Mouse (Mus musculus) liver, embryonic 16.5 days (tissue): Measurements from ENCODE around the gene Egflam. TPM values are rescaled to one million over a fixed set of nuclear protein-coding genes. Genes with fewer than 3 reads are reported as not detected.

ENCODE experiments used
- ATAC-seq: fragments of 200-750 bp; cut with Nextera tagmentation; 2 replicates; pipeline ENCODE4 v1.8.0; 2017; ENCODE audit warnings: low read depth, mild to moderate bottlenecking, moderate number of reproducible peaks, moderate library complexity
- H3K27ac ChIP-seq: fragments of 300-500 bp; sonication (generic); 2 replicates; pipeline ENCODE4 v1.5.1; 2014; ENCODE audit warnings: mild to moderate bottlenecking, low read length
- H3K27me3 ChIP-seq: fragments of 300-500 bp; sonication (generic); 2 replicates; pipeline ENCODE4 v1.6.1; 2014; ENCODE audit warnings: low read depth, low read length, mixed read lengths; ENCODE audit not compliant: control insufficient read depth, insufficient read depth
- H3K36me3 ChIP-seq: fragments of 300-500 bp; sonication (generic); 2 replicates; pipeline ENCODE4 v1.6.1; 2014; ENCODE audit warnings: mild to moderate bottlenecking; ENCODE audit not compliant: control insufficient read depth, insufficient read depth
- H3K4me1 ChIP-seq: fragments of 300-500 bp; sonication (generic); 2 replicates; pipeline ENCODE4 v1.6.1; 2014; ENCODE audit warnings: low read depth, low read length, mixed read lengths; ENCODE audit not compliant: control insufficient read depth
- H3K4me2 ChIP-seq: fragments of 300-500 bp; sonication (generic); 2 replicates; pipeline ENCODE4 v1.6.1; 2014; ENCODE audit warnings: low read depth, low read length, mixed read lengths
- H3K4me3 ChIP-seq: fragments of 300-500 bp; sonication (generic); 2 replicates; pipeline ENCODE4 v1.5.1; 2014; ENCODE audit warnings: low read depth, mild to moderate bottlenecking, low read length
- H3K9ac ChIP-seq: fragments of 300-500 bp; sonication (generic); 2 replicates; pipeline ENCODE4 v1.6.1; 2014; ENCODE audit warnings: low read depth, low read length
- H3K9me3 ChIP-seq: fragments of 300-500 bp; sonication (generic); replicated peaks from 2 replicates; pipeline ENCODE4 v1.6.1; 2016; ENCODE audit warnings: low read length; ENCODE audit not compliant: control insufficient read depth
- whole genome bisulfite sequencing: fragments of 180-500 bp; shearing (Covaris S2); extraction: QIAGEN DNeasy Blood & Tissue Kit; methylation state at CpG from one replicate; pipeline ENCODE4 v1.1.7; 2014; ENCODE audit not compliant: insufficient replicate concordance; 5-methylcytosine and 5-hydroxymethylcytosine counted together
- polyA plus RNA-seq: library from polyadenylated mRNA; unstranded; fragments of >200 nt; fragmentation: Nextera tagmentation; extraction: Ambion mirVana; gene quantifications from 2 replicates; pipeline ENCODE4 v1.2.1, GENCODE M21; 2015

Egflam gene
- polyA plus RNA-seq, 1 experiment from 2014 or later, result 0.90 TPM

GRCm38 (mm10) chr15:7198816-7199215 lies 199.4 kb downstream of the Egflam start:
- H3K4me2 ChIP-seq, result no peak overlapping the region
- no peak overlapping the region for H3K27ac ChIP-seq
- no peak overlapping the region for H3K4me3 ChIP-seq
- H3K9ac ChIP-seq, result no peak overlapping the region
- no peaks in the 10 kb centered on the region for H3K9me3 ChIP-seq
- no peaks in the 10 kb centered on the region for H3K4me1 ChIP-seq
- H3K27me3 ChIP-seq, result no peaks in the 10 kb centered on the region
- no peaks in the 10 kb centered on the region for H3K36me3 ChIP-seq
- ATAC-seq, result no peak
- 39% methylated on average over 2 of the region's 2 CpGs for WGBS

GRCm38 (mm10) chr15:7197652-7198445 lies 200.3 kb downstream of the Egflam start:
- 49% methylated on average over 3 of the region's 3 CpGs for WGBS
- Histone ChIP-seq H3K4me1 (no peaks in the 10 kb centered on the region), H3K9me3 (no peaks in the 10 kb centered on the region), H3K36me3 (no peaks in the 10 kb centered on the region), H3K27me3 (no peaks in the 10 kb centered on the region), H3K27ac (no peak overlapping the region), H3K4me2 (no peak overlapping the region), H3K4me3 (no peak overlapping the region), H3K9ac (no peak overlapping the region)
- no peak for ATAC-seq

- no peak overlapping the region for H3K27ac ChIP-seq
- H3K9me3 ChIP-seq, result no peaks in the 10 kb centered on the region
- no peaks in the 10 kb centered on the region for H3K4me1 ChIP-seq
- H3K36me3 ChIP-seq, result no peaks in the 10 kb centered on the region; the same call in 1 of the 2 replicates
- H3K27me3 ChIP-seq, result no peaks in the 10 kb centered on the region
- no peak overlapping the region for H3K4me3 ChIP-seq
- no peak overlapping the region for H3K9ac ChIP-seq
- 68% methylated on average over 6 of the region's 6 CpGs for WGBS
- no peak overlapping the region for H3K4me2 ChIP-seq
- ATAC-seq, result no peak
These were observed 203.4 kb downstream of the Egflam start for GRCm38 (mm10) chr15:7194748-7195221.

GRCm38 (mm10) chr15:7194147-7194720 lies 204.0 kb downstream of the Egflam start:
- H3K4me1 ChIP-seq, result no peaks in the 10 kb centered on the region
- no peak overlapping the region for H3K4me3 ChIP-seq
- H3K27me3 ChIP-seq, result no peaks in the 10 kb centered on the region
- no peak overlapping the region for H3K4me2 ChIP-seq
- no peaks in the 10 kb centered on the region for H3K9me3 ChIP-seq
- H3K9ac ChIP-seq, result no peak overlapping the region
- H3K27ac ChIP-seq, result no peak overlapping the region
- WGBS, result 52% methylated on average over 13 of the region's 13 CpGs
- H3K36me3 ChIP-seq, result no peaks in the 10 kb centered on the region; the same call in 1 of the 2 replicates
- no peak for ATAC-seq

- H3K4me3 ChIP-seq, result no peak overlapping the region
- H3K4me2 ChIP-seq, result no peak overlapping the region
- 62% methylated on average over 2 of the region's 2 CpGs for WGBS
- no peak overlapping the region for H3K27ac ChIP-seq
- no peaks in the 10 kb centered on the region for H3K4me1 ChIP-seq
- no peaks in the 10 kb centered on the region; the same call in 1 of the 2 replicates for H3K36me3 ChIP-seq
- no peak overlapping the region for H3K9ac ChIP-seq
- H3K27me3 ChIP-seq, result no peaks in the 10 kb centered on the region
- no peaks in the 10 kb centered on the region for H3K9me3 ChIP-seq
- ATAC-seq, result no peak
These were observed 205.6 kb downstream of the Egflam start for GRCm38 (mm10) chr15:7192582-7192981.

GRCm38 (mm10) chr15:7191074-7191473 lies 207.1 kb downstream of the Egflam start:
- H3K36me3 ChIP-seq, result no peaks in the 10 kb centered on the region; the same call in 1 of the 2 replicates
- no peak overlapping the region for H3K4me3 ChIP-seq
- H3K27ac ChIP-seq, result no peak overlapping the region
- H3K9me3 ChIP-seq, result no peaks in the 10 kb centered on the region
- ATAC-seq, result no peak
- H3K9ac ChIP-seq, result no peak overlapping the region
- H3K4me1 ChIP-seq, result no peaks in the 10 kb centered on the region
- H3K27me3 ChIP-seq, result no peaks in the 10 kb centered on the region
- H3K4me2 ChIP-seq, result no peak overlapping the region
- WGBS, result 74% methylated on average over 4 of the region's 4 CpGs

GRCm38 (mm10) chr15:7189678-7190454 lies 208.3 kb downstream of the Egflam start:
- Histone ChIP-seq H3K4me2 (no peak overlapping the region), H3K4me1 (no peaks in the 10 kb centered on the region), H3K9ac (no peak overlapping the region), H3K4me3 (no peak overlapping the region), H3K27me3 (no peaks in the 10 kb centered on the region), H3K36me3 (peaks cover under 1% of the 10 kb centered on the region; the same call in 1 of the 2 replicates), H3K9me3 (no peaks in the 10 kb centered on the region), H3K27ac (no peak overlapping the region)
- no peak for ATAC-seq
- WGBS, result 71% methylated on average over 22 of the region's 22 CpGs

- H3K4me2 ChIP-seq, result no peak overlapping the region
- H3K27me3 ChIP-seq, result no peaks in the 10 kb centered on the region
- H3K27ac ChIP-seq, result no peak overlapping the region
- peaks cover 4% of the 10 kb centered on the region; the same call in 1 of the 2 replicates for H3K36me3 ChIP-seq
- no peak for ATAC-seq
- H3K4me3 ChIP-seq, result no peak overlapping the region
- no peak overlapping the region for H3K9ac ChIP-seq
- H3K9me3 ChIP-seq, result no peaks in the 10 kb centered on the region
- WGBS, result 67% methylated on average over 6 of the region's 6 CpGs
- no peaks in the 10 kb centered on the region for H3K4me1 ChIP-seq
These were observed 210.5 kb downstream of the Egflam start for GRCm38 (mm10) chr15:7187682-7188081.
